In genomic region chr3:115875551-115875950, GRCm38 (mm10) we compare ENCODE assay signal across 21 mouse cellular contexts. TPM values are rescaled to one million over a fixed set of nuclear protein-coding genes. Genes with fewer than 3 reads are reported as not detected.
DNase-seq lines count a peak whose midpoint lies in the region; ATAC-seq and TF ChIP-seq lines count a peak whose summit lies in the region.
"Had no signal": no experiment of that assay in that cellular context is flagged by ENCODE, and none has a peak within 500 bp of the region (broad histone marks: within the 10 kb centered on the region; RNA-seq: fewer than 3 reads in every experiment).

No protein-coding gene starts in this region.

- no peak for TF ChIP-seq POLR2A in myocyte (IDR thresholded peaks at IDR 0.05; ENCODE audit: insufficient read length, low read depth)

- H3K36me3 ChIP-seq in heart, embryonic 16.5 days (ENCODE audit: control insufficient read depth, insufficient read depth), result no peaks in the 10 kb centered on the region
- peaks cover 4% of the 10 kb centered on the region; the same call in 1 of the 2 replicates for H3K36me3 ChIP-seq in heart, embryonic 12.5 days
- H3K36me3 ChIP-seq in myocyte (ENCODE audit: control insufficient read depth, insufficient read depth), result no peaks in the 10 kb centered on the region
- no peaks in the 10 kb centered on the region for H3K36me3 ChIP-seq in stomach, postnatal 0 days (ENCODE audit: control insufficient read depth, insufficient read depth, low read length)
- H3K36me3 ChIP-seq: embryonic facial prominence, embryonic 12.5 days; hindbrain, embryonic 15.5 days; limb, embryonic 12.5 days had no signal

- no peaks in the 10 kb centered on the region for H3K79me2 ChIP-seq in myocyte (ENCODE audit: control insufficient read depth, insufficient read depth)

- peaks cover 3% of the 10 kb centered on the region; the same call in 1 of the 2 replicates for H3K9me3 ChIP-seq in heart, embryonic 16.5 days (replicated peaks; ENCODE audit: control insufficient read depth, low read length)
- H3K9me3 ChIP-seq in heart, embryonic 12.5 days (replicated peaks), result 0 out of 2 replicates have a peak, but pooled peaks cover 3% of the 10 kb centered on the region
- H3K9me3 ChIP-seq in stomach, postnatal 0 days (ENCODE audit: control insufficient read depth, low read length), result no peaks in the 10 kb centered on the region
- H3K9me3 ChIP-seq: embryonic facial prominence, embryonic 12.5 days; hindbrain, embryonic 15.5 days; limb, embryonic 12.5 days had no signal

- no peak for TF ChIP-seq EP300 in stomach, postnatal 0 days (optimal IDR thresholded peaks at IDR 0.05)

- no peak for ATAC-seq in heart, embryonic 16.5 days (replicated peaks; ENCODE audit: extremely low read depth, insufficient read depth, low FRiP score)
- ATAC-seq in heart, embryonic 12.5 days (ENCODE audit: insufficient number of reproducible peaks, low FRiP score), result no peak
- peak; percentile 80 for ATAC-seq in common myeloid progenitor, adult 5-6 weeks (replicated peaks; ENCODE audit: low read depth, poor library complexity, severe bottlenecking)
- ATAC-seq in stomach, postnatal 0 days (ENCODE audit: low FRiP score, low TSS enrichment), result no peak
- ATAC-seq: intestine, postnatal 0 days; liver, postnatal 0 days had no signal

- H3K4me1 ChIP-seq in heart, embryonic 16.5 days (ENCODE audit: control insufficient read depth, insufficient read depth, low read length), result 0 out of 2 replicates have a peak, but pooled peaks cover 3% of the 10 kb centered on the region
- H3K4me1 ChIP-seq in heart, embryonic 12.5 days (replicated peaks), result no peaks in the 10 kb centered on the region; the same call in 1 of the 2 replicates
- H3K4me1 ChIP-seq in stomach, postnatal 0 days (replicated peaks; ENCODE audit: control insufficient read depth, insufficient read depth), result no peaks in the 10 kb centered on the region
- H3K4me1 ChIP-seq: embryonic facial prominence, embryonic 12.5 days; hindbrain, embryonic 15.5 days; limb, embryonic 12.5 days had no signal

- peak; percentile 48 to 52 for DNase-seq in B cell, adult 2 months
- DNase-seq in stomach, postnatal 0 days (ENCODE audit: low spot score), result no peak
- no peak for DNase-seq in lung, postnatal 4 days
- DNase-seq: adrenal gland, postnatal 10 days; cerebellum, adult 11 months; cerebellum, postnatal 14 days; gastrocnemius, postnatal 36 days; kidney, postnatal 10 days; liver, postnatal 0 days; lung, postnatal 14 days; thymus, postnatal 14 days had no signal

- H3K4me2 ChIP-seq in heart, embryonic 16.5 days (ENCODE audit: low read depth, low read length), result peak overlapping the region; percentile 21; the same call in 1 of the 2 replicates
- no peak overlapping the region; the same call in 1 of the 2 replicates for H3K4me2 ChIP-seq in heart, embryonic 12.5 days
- peak overlapping the region; percentile 20 for H3K4me2 ChIP-seq in myocyte (ENCODE audit: low read depth)
- H3K4me2 ChIP-seq in stomach, postnatal 0 days (replicated peaks; ENCODE audit: low read depth), result no peak overlapping the region
- H3K4me2 ChIP-seq: embryonic facial prominence, embryonic 12.5 days; hindbrain, embryonic 15.5 days; limb, embryonic 12.5 days; midbrain, embryonic 11.5 days had no signal

- no peaks in the 10 kb centered on the region for H3K27me3 ChIP-seq in heart, embryonic 16.5 days (ENCODE audit: control insufficient read depth, insufficient read depth, low read length)
- H3K27me3 ChIP-seq in heart, embryonic 12.5 days (replicated peaks), result no peaks in the 10 kb centered on the region
- no peaks in the 10 kb centered on the region for H3K27me3 ChIP-seq in myocyte (ENCODE audit: control insufficient read depth, insufficient read depth, insufficient read length)
- H3K27me3 ChIP-seq in stomach, postnatal 0 days (ENCODE audit: control insufficient read depth, insufficient read depth, low read length), result no peaks in the 10 kb centered on the region
- H3K27me3 ChIP-seq: embryonic facial prominence, embryonic 12.5 days; hindbrain, embryonic 15.5 days; limb, embryonic 12.5 days had no signal

- no peak for TF ChIP-seq CTCF in stomach, postnatal 0 days (IDR thresholded peaks at IDR 0.05; ENCODE audit: low read depth)

- no peak overlapping the region for H3K27ac ChIP-seq in heart, embryonic 16.5 days (ENCODE audit: low read length)
- no peak overlapping the region for H3K27ac ChIP-seq in heart, embryonic 12.5 days (ENCODE audit: poor library complexity, severe bottlenecking)
- no peak overlapping the region for H3K27ac ChIP-seq in stomach, postnatal 0 days (replicated peaks)
- H3K27ac ChIP-seq: embryonic facial prominence, embryonic 12.5 days; hindbrain, embryonic 15.5 days; left cerebral cortex, adult 2 months; limb, embryonic 12.5 days had no signal

- no peak overlapping the region for H3ac ChIP-seq in myocyte (ENCODE audit: control insufficient read depth, insufficient read length)

- 48% methylated on average over 6 of the region's 6 CpGs for WGBS in heart, embryonic 16.5 days
- 60% methylated on average over 6 of the region's 6 CpGs for WGBS in heart, embryonic 12.5 days
- 56% methylated on average over 6 of the region's 6 CpGs for WGBS in stomach, postnatal 0 days

- no peak overlapping the region for H3K4me3 ChIP-seq in heart, embryonic 16.5 days (ENCODE audit: low read length)
- no peak overlapping the region for H3K4me3 ChIP-seq in heart, embryonic 12.5 days
- no peak overlapping the region for H3K4me3 ChIP-seq in myocyte
- H3K4me3 ChIP-seq in stomach, postnatal 0 days (ENCODE audit: low read depth, low read length), result no peak overlapping the region
- H3K4me3 ChIP-seq: embryonic facial prominence, embryonic 12.5 days; hindbrain, embryonic 15.5 days; left cerebral cortex, adult 2 months; limb, embryonic 12.5 days had no signal

- H3K9ac ChIP-seq in heart, embryonic 16.5 days (ENCODE audit: low read length), result peak overlapping the region; percentile 9; the same call in 1 of the 2 replicates
- H3K9ac ChIP-seq in heart, embryonic 12.5 days, result no peak overlapping the region
- H3K9ac ChIP-seq in stomach, postnatal 0 days (ENCODE audit: low read length), result no peak overlapping the region
- H3K9ac ChIP-seq: embryonic facial prominence, embryonic 12.5 days; hindbrain, embryonic 15.5 days; limb, embryonic 12.5 days; liver, postnatal 0 days had no signal

TF ChIP-seq in myocyte, 11 proteins besides CTCF, POLR2A, EP300 and RAD21:
- no peak for TF ChIP-seq SRF (IDR thresholded peaks at IDR 0.05; ENCODE audit: control insufficient read depth, insufficient read length, low read depth)
- no peak for TF ChIP-seq TCF3 (IDR thresholded peaks at IDR 0.05; ENCODE audit: insufficient read length, low read depth)
- TF ChIP-seq USF1 (IDR thresholded peaks at IDR 0.05; ENCODE audit: low read depth), result no peak
- TF ChIP-seq E2F4 (IDR thresholded peaks at IDR 0.05; ENCODE audit: insufficient read depth), result no peak
- TF ChIP-seq CEBPB (IDR thresholded peaks at IDR 0.05; ENCODE audit: insufficient read depth, poor library complexity, severe bottlenecking), result no peak
- TF ChIP-seq POLR2AphosphoS2 (IDR thresholded peaks at IDR 0.05; ENCODE audit: insufficient read length, low read depth), result no peak
- no peak for TF ChIP-seq REST (IDR thresholded peaks at IDR 0.05; ENCODE audit: insufficient read depth, insufficient read length)
- peak; percentile 32 for TF ChIP-seq TCF12 (IDR thresholded peaks at IDR 0.05; ENCODE audit: insufficient read depth, poor library complexity, severe bottlenecking)
- peak in 2 of 3 experiments; percentile 75 to 81 for TF ChIP-seq MYOD1 (IDR thresholded peaks at IDR 0.05; ENCODE audit: control insufficient read depth in 1 of 3, insufficient read length in 2 of 3, low read depth in 2 of 3)
- peak in 2 of 3 experiments; percentile 8 to 78 for TF ChIP-seq MYOG (IDR thresholded peaks at IDR 0.05; ENCODE audit: control insufficient read depth in 1 of 3, insufficient read depth in 1 of 3, insufficient read length in 2 of 3, low read depth in 2 of 3)
- no peak for TF ChIP-seq MAX (IDR thresholded peaks at IDR 0.05; ENCODE audit: low read depth)

RNA-seq across cellular contexts. Expression of gene Dph5, which starts 12.1 kb away (rescaled TPM):
- 18.9 and 24.8 TPM in 2 replicates for polyA plus RNA-seq in heart, embryonic 16.5 days (2015; fragmentation: Nextera tagmentation; extraction: Ambion mirVana)
- 19.1 and 19.2 TPM in 2 replicates for polyA plus RNA-seq in heart, embryonic 12.5 days (2016; fragmentation: Nextera tagmentation; extraction: Ambion mirVana)
- 66.7 and 76.1 TPM in 2 replicates for total RNA-seq in common myeloid progenitor, adult 5-6 weeks (2017)
- polyA plus RNA-seq in myocyte (2012; fragmentation: generic; extraction: Trizol), result 8.8 TPM
- polyA plus RNA-seq in stomach, postnatal 0 days (2015; fragmentation: Nextera tagmentation; extraction: Ambion mirVana), result 18.2 and 20.4 TPM in 2 replicates

Comparison
In these comparisons a context has a peak if more than half of its experiments do, and no peak if none do; other contexts are left out.
1. H3K4me2 ChIP-seq: peak in heart, embryonic 16.5 days (single experiment) and myocyte (single experiment); none in heart, embryonic 12.5 days (single experiment) and stomach, postnatal 0 days (single experiment).
2. DNase-seq: peak in B cell, adult 2 months (2 of 2); none in stomach, postnatal 0 days (single experiment) and lung, postnatal 4 days (0 of 2).